Mouse (Mus musculus): ENCODE results near the gene Supt4a.
A peak's percentile ranks its signal among the peaks of the same experiment; 100 is the strongest.

Gene Supt4a

DNA sequence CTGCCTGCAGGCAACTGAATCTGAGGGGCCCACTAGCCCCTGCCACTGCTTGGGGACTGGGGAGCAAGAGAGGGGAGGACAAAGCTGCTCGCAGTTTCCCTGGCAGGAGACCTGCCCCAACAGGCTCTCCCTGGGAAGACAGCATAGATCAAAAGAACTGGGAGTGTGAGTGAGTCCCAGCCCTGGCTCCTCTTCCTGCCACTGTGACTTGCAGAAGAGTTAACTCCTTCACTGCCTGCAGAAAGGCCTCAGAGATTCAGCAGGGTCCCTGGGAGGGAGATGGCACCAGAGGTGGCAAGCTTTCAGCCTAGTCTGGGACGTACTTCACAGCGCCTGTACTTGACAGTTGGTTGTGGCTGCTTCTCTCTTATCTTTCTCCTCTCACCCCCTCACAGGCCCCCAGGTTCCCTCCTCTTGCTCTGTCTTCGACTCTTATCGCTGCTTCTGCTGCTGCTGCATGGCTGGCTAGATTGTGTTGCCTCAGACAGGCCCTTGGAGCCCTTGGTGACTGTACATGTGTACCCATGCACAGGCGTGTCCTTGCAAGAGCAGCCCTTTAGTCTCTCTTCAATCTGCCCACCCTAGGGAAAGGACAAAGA lies 11.3 kb upstream of the Supt4a start:
- DNase-seq (ENCODE audit: low spot score) = peak; percentile 53

DNA sequence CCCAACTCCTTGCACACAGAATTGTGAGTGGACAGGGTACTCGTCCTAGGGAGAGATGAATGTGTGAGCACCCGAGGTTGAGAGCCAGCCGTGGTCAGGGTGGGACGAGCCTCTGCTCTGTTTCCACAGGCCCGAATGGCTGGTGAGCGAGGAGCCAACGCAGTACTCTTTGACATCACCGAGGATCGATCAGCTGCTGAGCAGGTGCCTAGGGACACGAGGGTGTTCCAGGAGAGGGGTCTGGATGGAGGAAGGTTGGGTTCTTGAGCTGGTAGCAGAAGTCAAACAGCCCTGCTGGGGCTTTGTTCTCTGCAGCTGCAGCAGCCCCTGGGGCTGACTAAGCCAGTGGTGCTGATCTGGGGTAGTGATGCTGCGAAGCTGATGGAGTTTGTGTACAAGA lies 10.3 kb upstream of the Supt4a start:
- DNase-seq (ENCODE audit: low spot score) = no peak

DNA sequence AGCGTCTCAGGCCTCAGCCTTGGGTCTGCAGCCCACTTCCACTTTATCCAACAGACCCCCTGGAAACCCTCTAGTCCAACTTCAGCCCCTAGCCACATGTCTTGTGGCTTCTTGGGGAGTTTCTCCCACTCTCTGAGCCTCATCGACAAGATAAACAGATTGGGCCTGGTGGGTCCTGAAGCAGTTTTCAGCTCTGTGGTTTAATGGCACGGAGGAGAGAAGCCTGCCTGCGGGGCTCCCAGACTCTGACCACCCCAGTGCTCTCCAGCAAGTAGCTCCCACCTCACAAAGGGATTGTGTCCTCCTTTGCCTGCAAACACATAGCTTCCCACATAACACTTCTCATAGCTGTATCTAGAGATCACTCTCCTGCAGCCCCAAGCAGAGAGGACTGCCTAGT lies 9.9 kb upstream of the Supt4a start:
- DNase-seq (ENCODE audit: low spot score) = no peak

DNA sequence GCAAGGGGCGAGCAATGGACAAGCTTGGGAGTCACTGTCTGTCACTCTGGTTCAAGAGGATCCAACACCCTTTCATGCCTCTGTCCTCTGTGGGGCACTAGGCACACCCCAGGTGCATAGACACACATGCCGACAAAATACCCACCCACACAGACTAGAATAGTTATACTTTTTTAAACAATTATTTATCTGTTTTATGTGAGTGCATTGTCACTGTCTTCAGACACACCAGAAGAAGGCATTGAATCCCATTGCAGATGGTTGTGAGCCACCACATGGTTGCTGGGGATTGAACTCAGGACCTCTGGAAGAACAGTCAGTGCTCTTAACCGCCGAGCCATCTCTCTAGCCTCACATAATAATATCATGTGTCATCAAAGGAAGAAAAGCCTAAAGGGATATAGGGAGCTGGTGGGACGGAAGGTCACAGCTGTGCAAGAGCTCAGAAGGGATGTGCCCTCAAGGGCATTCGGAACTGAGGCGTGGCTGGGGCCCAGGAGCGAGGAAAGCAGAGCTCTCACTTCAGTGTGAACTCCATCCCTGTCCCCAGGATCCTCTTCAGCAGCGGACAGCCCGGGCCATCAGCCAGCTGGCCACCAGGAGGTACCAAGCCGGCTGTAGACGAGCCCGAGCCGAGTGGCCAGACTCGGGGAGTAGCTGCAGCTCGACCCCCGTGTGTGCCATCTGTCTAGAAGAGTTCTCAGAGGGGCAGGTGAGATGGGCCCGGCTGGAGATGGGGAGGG lies 8.3 kb upstream of the Supt4a start:
- no peak for DNase-seq (ENCODE audit: low spot score)

DNA sequence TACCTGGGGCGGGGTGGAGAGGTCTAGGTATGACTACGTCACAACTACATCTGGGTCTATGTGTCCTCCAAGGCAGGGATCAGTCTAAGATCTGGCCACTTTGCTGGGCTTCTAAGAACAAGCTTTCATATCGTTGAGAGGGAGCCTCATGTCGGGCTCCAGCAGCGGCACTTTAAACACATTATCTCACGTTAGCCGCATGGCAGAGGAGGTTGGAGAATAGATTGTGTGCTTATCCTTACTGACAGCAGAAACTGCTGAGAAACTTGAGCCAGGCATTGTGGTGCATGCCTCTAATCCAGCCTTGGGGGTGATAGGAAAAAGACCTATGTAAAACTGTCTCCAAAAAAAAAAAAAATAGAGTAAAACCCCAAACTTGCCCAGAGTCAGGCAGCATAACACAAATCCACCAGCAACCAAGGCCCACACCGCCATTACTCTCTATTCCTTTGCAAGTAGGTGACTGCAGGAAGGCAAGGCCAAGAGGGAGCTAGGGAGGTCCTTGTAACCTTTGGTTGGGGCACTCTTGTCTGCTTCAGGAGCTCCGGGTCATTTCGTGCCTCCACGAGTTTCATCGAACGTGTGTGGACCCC lies 7.7 kb upstream of the Supt4a start:
- no peak for DNase-seq (ENCODE audit: low spot score)

DNA sequence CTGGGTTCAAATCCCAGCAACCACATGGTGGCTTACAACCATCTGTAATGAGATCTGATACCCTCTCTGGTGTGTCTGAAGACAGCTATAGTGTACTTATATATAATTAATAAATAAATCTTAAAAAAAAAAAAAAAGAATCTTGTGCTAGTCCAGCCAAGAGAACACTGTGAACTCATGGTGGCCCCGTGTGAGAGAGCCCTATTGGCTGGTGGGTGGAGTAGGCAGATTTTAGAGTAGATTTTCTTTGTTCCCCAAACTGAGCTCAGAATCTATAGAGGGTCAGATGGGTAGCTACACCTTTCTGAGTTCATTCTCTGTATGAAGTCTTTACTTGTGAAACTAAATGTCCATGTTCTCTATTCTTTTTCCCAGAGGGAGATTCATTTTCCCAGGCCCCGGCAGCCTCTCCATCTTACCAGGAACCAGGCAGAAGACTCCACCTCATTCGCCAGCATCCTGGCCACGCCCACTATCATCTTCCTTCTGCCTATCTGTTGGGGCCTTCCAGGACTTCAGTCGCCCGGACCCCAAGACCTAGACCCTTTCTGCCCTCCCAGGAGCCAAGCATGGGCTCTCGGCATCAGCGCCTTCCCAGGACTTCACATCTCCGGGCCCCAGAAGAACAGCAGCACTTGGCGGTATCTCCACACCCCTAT lies 6.6 kb upstream of the Supt4a start:
- DNase-seq (ENCODE audit: low spot score) = no peak

DNA sequence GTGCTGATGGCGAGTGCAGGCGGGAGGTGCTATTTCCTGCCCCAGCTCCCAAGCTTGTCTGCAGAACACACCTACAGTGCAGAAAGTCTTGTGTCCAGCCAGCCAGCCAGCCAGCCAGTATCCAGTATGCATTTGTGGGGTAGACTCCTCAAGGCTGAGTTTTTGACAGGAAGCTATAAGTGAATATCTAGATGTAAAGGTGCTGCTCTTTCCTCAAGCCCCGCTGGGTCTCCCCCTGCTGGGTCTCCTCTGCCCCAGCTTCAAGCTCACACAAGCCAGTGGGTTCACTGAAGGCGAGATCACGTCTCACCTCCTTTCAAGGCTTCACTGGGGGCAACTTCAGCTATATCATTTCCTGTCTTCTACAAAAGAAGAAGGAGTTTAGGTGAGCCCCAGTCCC lies 3.0 kb upstream of the Supt4a start:
- no peak for DNase-seq (ENCODE audit: low spot score)

DNA sequence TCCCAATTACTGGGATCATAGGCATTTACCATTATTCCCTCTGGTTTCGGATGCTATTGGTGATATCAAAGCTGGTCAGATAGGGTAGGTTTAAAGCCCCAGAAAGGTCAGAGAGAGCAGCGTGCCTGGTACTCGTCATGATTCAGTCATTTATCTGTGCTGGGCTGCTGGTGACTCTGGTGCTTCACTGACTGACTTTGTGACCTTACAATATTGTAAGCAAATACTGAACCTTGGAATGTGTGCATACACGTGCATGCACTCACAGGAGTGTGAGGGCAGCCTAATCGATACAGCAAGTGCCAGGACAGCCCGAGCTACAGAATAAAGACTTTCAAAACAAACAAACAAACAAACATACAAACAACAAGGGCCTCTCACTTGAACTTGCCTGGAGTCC lies 1.7 kb upstream of the Supt4a start:
- DNase-seq (ENCODE audit: low spot score) = no peak

DNA sequence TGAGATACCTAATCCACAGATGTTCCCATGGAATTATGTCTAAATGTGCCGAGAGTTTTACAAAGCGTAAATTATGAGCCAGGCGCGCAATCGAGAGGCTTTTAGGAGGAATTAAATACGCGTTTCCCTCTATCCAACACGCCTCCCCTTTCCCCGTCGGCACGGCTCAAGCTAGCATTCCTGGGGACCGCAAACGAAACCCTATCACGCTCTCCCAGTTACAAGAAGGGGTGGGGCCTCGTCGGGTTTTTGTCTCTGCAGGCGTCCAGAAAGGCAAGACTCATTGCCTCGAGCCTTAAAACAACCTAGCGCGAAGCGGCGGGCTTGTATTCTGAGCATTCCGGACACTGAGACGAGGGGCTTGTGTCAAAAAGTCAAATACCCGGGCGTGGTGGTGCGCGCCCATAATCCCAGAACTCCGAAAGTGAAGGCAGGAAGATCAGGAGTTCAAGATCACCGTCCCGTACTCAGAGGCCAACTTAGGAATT lies 661 bp upstream of the Supt4a start:
- DNase-seq (ENCODE audit: low spot score) = peak; percentile 70

DNA sequence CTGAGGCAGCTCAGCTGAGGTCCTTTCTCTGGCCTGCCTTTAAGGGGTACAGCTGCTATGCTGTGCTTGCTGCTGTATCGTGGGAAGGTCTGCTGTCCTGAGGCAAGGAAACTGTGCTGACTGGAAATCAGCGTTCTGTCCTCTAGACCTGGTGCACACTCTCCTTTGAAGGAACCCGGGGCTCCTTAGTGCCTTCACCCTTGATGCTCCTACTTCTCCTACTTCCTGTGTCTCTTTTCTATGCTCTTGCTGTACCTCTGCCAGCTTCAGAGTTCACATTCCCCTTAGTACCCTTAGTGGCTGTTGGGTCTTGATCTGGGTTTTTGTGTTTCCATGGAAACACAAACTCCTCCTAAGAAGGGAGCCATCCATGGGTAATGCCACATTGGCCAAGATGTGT lies 6.3 kb downstream of the Supt4a start:
- DNase-seq (ENCODE audit: low spot score) = no peak

DNA sequence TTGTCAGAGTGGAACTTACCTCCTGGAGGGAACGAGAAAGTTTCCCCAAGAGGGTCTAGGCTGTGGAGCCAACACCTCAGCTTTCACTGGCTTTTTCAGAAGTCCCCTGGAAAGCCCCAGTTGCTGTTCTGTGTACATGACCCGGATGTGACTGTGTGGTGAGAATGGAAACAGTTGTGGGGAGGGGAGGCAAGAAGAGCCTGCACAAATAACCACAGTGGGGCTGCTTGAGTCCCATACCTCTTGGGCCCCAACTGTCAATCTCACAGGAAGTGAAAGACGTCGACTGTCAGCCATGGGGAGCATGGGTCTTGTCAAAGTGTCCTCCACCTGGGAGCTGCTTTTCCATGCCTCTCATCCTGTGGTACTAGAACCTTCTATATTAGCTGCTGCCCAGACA lies 7.6 kb downstream of the Supt4a start:
- DNase-seq (ENCODE audit: low spot score) = no peak

DNA sequence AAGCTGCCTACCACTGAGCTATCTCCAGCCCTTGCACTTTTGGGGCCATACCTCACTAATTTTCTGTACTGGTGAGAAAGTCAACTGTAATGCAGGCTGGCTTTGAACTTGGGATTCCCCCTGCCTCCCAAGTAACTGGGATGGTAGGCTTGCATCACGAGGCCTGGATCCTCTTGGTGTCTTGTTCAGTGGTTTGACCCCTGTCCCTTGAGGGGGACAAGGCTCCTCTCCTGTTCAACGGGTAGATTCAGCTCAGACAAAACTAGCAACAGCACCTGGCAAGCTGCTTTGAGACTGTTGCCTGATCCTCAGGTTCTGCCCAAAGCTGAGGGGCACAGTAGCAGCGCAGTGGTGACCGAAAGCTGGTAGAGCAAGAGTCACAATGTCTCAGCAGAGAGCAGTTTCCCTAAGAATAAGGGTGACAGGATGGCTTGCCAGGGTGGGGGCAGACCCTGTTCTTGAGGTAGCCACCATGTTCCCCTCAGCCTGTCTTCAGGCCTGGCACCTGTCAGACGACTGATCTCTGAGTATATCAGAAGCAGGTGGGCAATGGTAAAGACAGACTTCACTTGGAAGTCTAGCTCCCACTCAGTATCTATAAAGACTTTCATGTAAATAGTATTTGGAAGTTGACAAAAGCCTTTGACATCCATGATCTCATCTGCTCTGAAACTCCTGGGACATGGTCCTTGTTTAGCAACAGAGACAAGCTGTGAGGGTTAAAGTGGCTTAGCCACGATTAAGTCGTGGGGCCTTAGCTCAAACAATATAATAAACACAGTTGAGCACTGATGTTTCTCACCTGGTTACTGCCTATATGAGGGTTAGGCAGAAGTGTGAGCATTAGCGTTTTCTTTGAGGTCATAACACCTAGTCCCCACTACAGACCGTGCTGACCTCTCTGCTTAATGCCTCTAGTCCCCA lies 8.5 kb downstream of the Supt4a start:
- DNase-seq (ENCODE audit: low spot score) = no peak

DNA sequence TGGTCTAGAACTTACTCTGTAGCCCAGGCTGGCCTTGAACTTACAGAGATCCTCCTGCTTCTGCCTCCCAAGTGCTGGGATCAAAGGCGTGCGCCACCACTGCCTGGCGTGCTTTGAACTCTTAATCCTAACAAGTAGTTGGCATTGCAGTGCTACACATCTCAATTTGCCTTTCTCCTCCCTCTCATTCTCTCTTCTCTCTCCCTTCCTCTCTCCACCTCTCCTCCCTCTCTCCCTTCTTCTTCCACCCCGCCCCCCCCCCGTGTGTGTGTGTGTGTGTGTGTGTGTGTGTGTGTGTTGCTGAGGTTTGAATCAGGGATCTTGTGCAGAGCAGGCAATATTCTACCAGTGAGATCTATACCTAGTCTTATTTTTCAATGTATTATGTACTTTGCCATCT lies 10.0 kb downstream of the Supt4a start:
- DNase-seq (ENCODE audit: low spot score) = no peak

DNA sequence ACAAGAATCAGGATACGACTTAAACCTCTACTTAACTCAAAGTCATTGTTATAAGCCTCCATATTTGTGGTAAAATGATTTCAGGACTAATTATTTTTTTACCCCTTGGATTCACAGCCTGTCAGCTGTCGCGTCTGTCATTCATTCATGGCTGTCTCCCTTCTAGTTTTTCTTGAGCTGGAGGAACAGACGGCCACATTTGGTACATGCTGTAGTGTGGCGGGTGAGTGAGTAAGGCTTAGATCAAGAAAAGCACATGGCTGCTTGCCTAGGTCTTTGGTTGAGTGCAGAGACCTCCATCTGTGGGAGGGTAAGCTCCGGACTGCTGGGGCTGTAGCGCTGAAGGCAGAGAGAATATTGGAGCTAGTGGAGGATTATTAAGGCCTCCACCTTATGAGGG lies 10.4 kb downstream of the Supt4a start:
- no peak for DNase-seq (ENCODE audit: low spot score)

DNA sequence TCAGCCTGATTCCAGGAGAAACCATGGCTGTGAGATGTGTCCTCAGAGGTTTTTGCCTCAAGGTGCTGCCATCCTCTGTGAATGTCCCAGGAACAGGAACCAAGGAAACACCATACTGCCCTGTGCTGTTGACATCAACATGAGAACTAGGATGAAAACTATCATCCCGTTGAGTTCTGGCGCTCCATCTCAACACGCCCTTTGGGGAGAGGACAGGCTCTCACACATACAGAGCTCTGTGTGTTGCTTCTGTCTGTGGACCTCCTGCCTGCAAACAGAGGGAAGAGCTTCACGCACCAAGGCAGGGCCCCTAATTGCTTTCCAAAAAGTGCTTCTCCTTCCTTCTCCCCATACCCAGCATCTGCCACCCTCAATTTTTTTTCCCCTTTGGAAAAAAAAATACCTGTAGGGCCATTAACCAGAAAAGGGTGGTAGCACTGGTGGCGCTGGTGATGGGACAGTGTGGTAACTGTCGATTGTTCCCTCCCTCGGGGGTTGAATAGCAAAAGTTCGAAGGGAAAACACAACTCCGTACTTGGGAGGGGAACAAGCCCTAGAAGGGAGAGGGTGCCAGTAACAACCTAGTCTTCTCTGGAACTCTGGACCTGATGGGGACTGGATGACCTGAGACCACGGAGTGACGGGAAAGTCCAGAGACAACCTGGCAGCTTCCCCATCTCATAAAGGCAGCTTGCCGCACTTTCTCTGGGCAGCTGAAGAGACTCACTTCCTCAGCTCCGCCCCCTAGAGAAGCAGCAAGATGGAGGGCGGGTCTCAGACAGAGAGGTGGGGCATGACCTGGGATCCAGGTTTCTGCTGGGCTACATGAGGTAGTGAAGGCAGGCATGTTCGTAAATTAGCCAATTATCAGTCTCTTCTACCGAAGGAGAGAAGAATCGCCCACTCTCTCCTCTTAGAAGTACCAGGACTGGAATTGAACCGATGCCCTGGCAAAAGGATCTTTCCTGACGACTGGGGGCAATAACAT lies 11.1 kb downstream of the Supt4a start:
- peak; percentile 25 for DNase-seq (ENCODE audit: low spot score)

DNA sequence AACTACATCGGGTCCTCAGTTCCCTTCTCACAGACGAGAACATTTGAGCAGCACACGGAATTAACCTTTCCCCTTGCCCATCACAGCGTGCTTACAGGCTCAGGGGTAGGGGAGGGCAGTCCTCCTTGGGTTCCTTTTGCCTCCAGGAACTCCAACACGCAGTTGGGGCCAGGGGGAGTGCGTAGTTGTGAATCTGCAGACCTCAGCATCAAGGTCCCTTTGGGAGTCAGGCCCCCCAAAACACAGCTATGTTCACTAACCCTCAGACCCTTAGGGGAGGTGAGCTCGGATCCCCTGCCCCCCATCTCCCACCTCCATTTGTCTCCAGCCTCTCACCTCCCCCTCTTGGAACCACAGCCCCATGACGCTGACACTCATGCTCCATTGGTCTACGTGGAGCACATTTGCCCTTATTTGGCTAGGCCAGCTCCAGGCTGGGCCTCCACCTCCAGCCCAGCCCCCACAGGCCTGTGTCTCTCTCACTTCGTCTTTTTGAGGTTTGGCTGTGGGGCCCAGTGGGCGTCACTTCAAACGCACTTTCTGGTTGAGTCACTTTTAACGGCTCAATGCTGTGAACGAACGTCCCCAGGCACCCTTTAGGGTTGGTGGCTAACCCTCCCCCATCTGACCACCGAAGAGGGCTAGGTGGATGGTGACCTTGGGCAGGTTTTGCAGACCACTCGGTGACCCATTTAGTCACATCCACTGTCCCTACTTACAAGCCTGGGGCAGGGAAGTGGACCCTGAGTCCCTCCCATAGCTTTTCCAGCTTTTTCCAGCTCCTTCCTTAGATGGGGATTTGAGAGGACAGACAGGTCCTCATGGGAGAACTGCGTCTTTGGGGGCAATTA lies 12.1 kb downstream of the Supt4a start:
- peak; percentile 43 for DNase-seq (ENCODE audit: low spot score)

DNA sequence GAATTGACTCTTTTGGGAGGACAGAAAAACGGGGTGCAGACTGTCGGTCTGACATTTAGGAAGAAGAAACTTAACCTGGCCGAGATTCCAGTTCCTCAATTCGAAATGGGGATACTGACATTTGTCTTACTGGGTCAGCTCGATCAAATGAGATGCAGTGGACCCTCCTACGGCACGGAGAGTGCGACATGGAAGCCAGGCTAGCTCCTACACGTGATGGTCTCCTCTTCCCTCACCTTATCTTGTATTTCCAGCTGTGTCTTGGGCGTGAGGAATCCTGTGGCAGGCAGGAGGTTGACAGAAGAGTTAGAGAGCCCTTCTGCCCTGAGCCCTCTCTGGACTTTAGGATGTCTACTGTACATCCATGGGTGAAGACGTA lies 12.7 kb downstream of the Supt4a start:
- DNase-seq (ENCODE audit: low spot score) = no peak

DNA sequence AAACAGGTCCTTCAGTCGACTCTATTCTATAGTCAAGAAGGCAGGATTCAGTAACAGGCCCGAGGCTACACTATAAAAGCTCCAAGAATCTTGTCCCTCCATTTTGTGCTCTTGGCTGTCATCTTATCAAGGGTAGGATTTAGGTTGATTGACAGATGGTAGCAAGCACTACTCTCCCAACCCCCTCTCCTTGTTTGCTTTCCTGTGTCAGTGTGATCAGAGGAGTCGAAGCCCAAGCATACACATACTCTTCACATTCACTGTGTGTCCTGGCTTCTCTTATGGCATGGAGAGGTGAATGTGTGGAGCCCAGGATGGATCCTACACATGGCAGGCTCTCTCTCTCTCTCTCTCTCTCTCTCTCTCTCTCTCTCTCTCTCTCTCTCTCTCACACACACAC lies 13.2 kb downstream of the Supt4a start:
- DNase-seq (ENCODE audit: low spot score) = no peak

DNA sequence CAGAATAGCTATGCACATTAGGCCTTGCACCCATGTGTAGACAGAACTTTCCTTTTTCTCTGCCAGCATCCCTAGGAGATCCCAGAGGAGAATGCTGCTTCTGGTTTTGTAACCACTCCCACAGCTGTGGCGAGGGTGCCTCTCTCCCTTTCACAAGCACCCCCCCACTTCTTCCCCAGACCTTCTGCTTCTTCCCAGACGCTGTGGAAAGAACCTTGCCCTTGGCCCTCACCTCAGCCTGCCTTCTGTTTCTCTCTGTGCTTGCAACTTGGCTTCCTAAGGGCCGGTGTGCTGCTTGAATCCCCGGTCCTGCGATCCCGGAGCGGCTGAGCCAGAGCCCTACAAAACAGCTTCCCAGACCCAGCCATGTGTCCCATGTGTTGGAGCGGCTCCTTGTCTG lies 13.7 kb downstream of the Supt4a start:
- no peak for DNase-seq (ENCODE audit: low spot score)

DNA sequence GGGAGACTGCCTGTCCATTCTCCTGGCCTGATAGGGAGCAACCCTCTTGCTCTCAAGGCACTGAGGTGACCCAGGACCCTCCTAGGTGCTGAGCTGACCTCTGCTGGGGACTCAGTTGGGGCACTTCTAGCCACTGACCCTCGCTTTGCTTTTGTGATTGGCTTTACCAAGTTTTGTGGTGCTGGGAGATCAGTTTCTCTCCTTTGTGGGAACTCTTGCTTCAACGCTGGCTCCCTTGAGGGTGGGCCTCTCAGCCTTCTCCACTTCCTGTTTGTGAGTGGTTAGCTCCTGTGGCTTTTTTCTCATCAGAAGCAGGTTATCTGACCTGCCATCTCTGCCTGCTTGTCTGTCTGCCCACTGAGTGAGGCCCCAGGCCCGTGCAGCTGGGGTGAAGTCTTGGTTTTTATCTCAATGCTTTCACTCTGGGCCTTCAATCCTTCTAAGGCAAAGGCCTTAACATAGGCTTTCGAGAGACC lies 14.2 kb downstream of the Supt4a start:
- no peak for DNase-seq (ENCODE audit: low spot score)

Data from urinary bladder, postnatal 14 days (tissue).